Mouse (Mus musculus) midbrain, embryonic 16.5 days (tissue): ENCODE measurements around the gene Arfrp1. TPM values are rescaled to one million over a fixed set of nuclear protein-coding genes. Genes with fewer than 3 reads are reported as not detected.
A peak's percentile ranks its signal among the peaks of the same experiment; 100 is the strongest.

Source experiments
- ATAC-seq: fragments of 200-750 bp; cut with Nextera tagmentation; 2 replicates; pipeline ENCODE4 v1.8.0; 2017; ENCODE audit warnings: moderate TSS enrichment
- H3K27ac ChIP-seq: fragments of 300-500 bp; sonication (generic); 2 replicates; pipeline ENCODE4 v1.5.1; 2014; ENCODE audit warnings: mild to moderate bottlenecking, low read length, mixed read lengths
- H3K27me3 ChIP-seq: fragments of 300-500 bp; sonication (generic); 2 replicates; pipeline ENCODE4 v1.6.1; 2014; ENCODE audit warnings: low read depth, low read length, mixed read lengths; ENCODE audit not compliant: control insufficient read depth, insufficient read depth
- H3K36me3 ChIP-seq: fragments of 300-500 bp; sonication (generic); 2 replicates; pipeline ENCODE4 v1.6.1; 2014; ENCODE audit warnings: mild to moderate bottlenecking, low read length, moderate library complexity, mixed read lengths; ENCODE audit not compliant: control insufficient read depth, insufficient read depth
- H3K4me1 ChIP-seq: fragments of 300-500 bp; sonication (generic); 2 replicates; pipeline ENCODE4 v1.6.1; 2014; ENCODE audit warnings: mild to moderate bottlenecking, low read length, mixed read lengths; ENCODE audit not compliant: control insufficient read depth, insufficient read depth
- H3K4me2 ChIP-seq: fragments of 300-500 bp; sonication (generic); 2 replicates; pipeline ENCODE4 v1.6.1; 2014; ENCODE audit warnings: mild to moderate bottlenecking, low read length, mixed read lengths
- H3K4me3 ChIP-seq: fragments of 300-500 bp; sonication (generic); 2 replicates; pipeline ENCODE4 v1.5.1; 2014; ENCODE audit warnings: low read depth, mild to moderate bottlenecking, low read length, moderate library complexity, mixed read lengths
- H3K9ac ChIP-seq: fragments of 300-500 bp; sonication (generic); 2 replicates; pipeline ENCODE4 v1.6.1; 2014; ENCODE audit warnings: low read depth, low read length, mixed read lengths
- H3K9me3 ChIP-seq: fragments of 300-500 bp; sonication (generic); replicated peaks from 2 replicates; pipeline ENCODE4 v1.6.1; 2014; ENCODE audit warnings: mild to moderate bottlenecking, low read length, mixed read lengths; ENCODE audit not compliant: control insufficient read depth, poor library complexity, severe bottlenecking
- WGBS: fragments of 180-500 bp; shearing (Covaris S2); extraction: QIAGEN DNeasy Blood & Tissue Kit; methylation state at CpG from one replicate; pipeline ENCODE4 v1.1.7; 2014; 5-methylcytosine and 5-hydroxymethylcytosine counted together
- polyA plus RNA-seq: library from polyadenylated mRNA; unstranded; fragments of >200 nt; fragmentation: Nextera tagmentation; extraction: Ambion mirVana; gene quantifications from 2 replicates; pipeline ENCODE4 v1.2.1, GENCODE M21; 2015

Arfrp1 gene
- polyA plus RNA-seq, 1 experiment from 2014 or later: 84.7 TPM

- WGBS: 24% methylated on average over 4 of the region's 4 CpGs
- Histone ChIP-seq H3K9me3 (no peaks in the 10 kb centered on the region), H3K36me3 (peaks cover 8% of the 10 kb centered on the region; the same call in 1 of the 2 replicates)
Observed at GRCm38 (mm10) chr2:181392600-181393213, 27.5 kb upstream of the Arfrp1 start.

GRCm38 (mm10) chr2:181391541-181391940, 26.3 kb upstream of the Arfrp1 start:
- 74% methylated on average over 2 of the region's 2 CpGs for WGBS

More at GRCm38 (mm10) chr2:181392600-181393213, 27.5 kb upstream of the Arfrp1 start:
- no peak overlapping the region for H3K27ac ChIP-seq
- H3K4me3 ChIP-seq: no peak overlapping the region
- H3K9ac ChIP-seq: no peak overlapping the region
- no peaks in the 10 kb centered on the region for H3K27me3 ChIP-seq
- peak; percentile 85 for ATAC-seq
- H3K4me2 ChIP-seq: no peak overlapping the region
- no peaks in the 10 kb centered on the region for H3K4me1 ChIP-seq

GRCm38 (mm10) chr2:181391022-181391421, 25.8 kb upstream of the Arfrp1 start:
- H3K4me3 ChIP-seq: no peak overlapping the region
- H3K4me1 ChIP-seq: no peaks in the 10 kb centered on the region
- H3K27ac ChIP-seq: no peak overlapping the region
- no peak overlapping the region for H3K9ac ChIP-seq
- ATAC-seq: 0 out of 2 replicates have a peak, but pooled peaks have one; percentile 16
- H3K36me3 ChIP-seq: peaks cover 8% of the 10 kb centered on the region; the same call in 1 of the 2 replicates
- no peaks in the 10 kb centered on the region for H3K27me3 ChIP-seq
- no peak overlapping the region for H3K4me2 ChIP-seq
- 91% methylated on average over 15 of the region's 15 CpGs for WGBS
- H3K9me3 ChIP-seq: no peaks in the 10 kb centered on the region

More at GRCm38 (mm10) chr2:181391541-181391940, 26.3 kb upstream of the Arfrp1 start:
- H3K4me3 ChIP-seq: no peak overlapping the region
- no peaks in the 10 kb centered on the region for H3K4me1 ChIP-seq
- no peak overlapping the region for H3K4me2 ChIP-seq
- no peaks in the 10 kb centered on the region for H3K9me3 ChIP-seq
- no peaks in the 10 kb centered on the region for H3K27me3 ChIP-seq
- no peak for ATAC-seq
- H3K9ac ChIP-seq: no peak overlapping the region
- H3K36me3 ChIP-seq: peaks cover 8% of the 10 kb centered on the region; the same call in 1 of the 2 replicates
- H3K27ac ChIP-seq: no peak overlapping the region

- H3K4me3 ChIP-seq: no peak overlapping the region
- no peak overlapping the region for H3K9ac ChIP-seq
- H3K4me2 ChIP-seq: no peak overlapping the region
- WGBS: 76% methylated on average over 4 of the region's 4 CpGs
- H3K27ac ChIP-seq: no peak overlapping the region
- H3K4me1 ChIP-seq: no peaks in the 10 kb centered on the region
- H3K9me3 ChIP-seq: no peaks in the 10 kb centered on the region
- no peak for ATAC-seq
- H3K36me3 ChIP-seq: peaks cover 8% of the 10 kb centered on the region; the same call in 1 of the 2 replicates
- H3K27me3 ChIP-seq: no peaks in the 10 kb centered on the region
Observed at GRCm38 (mm10) chr2:181390136-181390870, 25.1 kb upstream of the Arfrp1 start.

GRCm38 (mm10) chr2:181386663-181387210, 21.5 kb upstream of the Arfrp1 start:
- H3K4me2 ChIP-seq: no peak overlapping the region
- H3K27me3 ChIP-seq: no peaks in the 10 kb centered on the region
- no peak overlapping the region for H3K4me3 ChIP-seq
- H3K36me3 ChIP-seq: peaks cover 24% of the 10 kb centered on the region
- H3K4me1 ChIP-seq: no peaks in the 10 kb centered on the region
- H3K27ac ChIP-seq: no peak overlapping the region
- 74% methylated on average over 4 of the region's 4 CpGs for WGBS
- H3K9me3 ChIP-seq: no peaks in the 10 kb centered on the region
- H3K9ac ChIP-seq: no peak overlapping the region
- no peak for ATAC-seq

GRCm38 (mm10) chr2:181385885-181386284, 20.7 kb upstream of the Arfrp1 start:
- Histone ChIP-seq H3K4me2 (no peak overlapping the region), H3K4me3 (no peak overlapping the region), H3K27ac (no peak overlapping the region), H3K36me3 (peaks cover 23% of the 10 kb centered on the region), H3K9ac (no peak overlapping the region), H3K4me1 (no peaks in the 10 kb centered on the region), H3K27me3 (no peaks in the 10 kb centered on the region), H3K9me3 (no peaks in the 10 kb centered on the region)
- 79% methylated on average over 3 of the region's 3 CpGs for WGBS
- ATAC-seq: no peak

GRCm38 (mm10) chr2:181384919-181385391, 19.8 kb upstream of the Arfrp1 start:
- Histone ChIP-seq H3K9ac (no peak overlapping the region), H3K36me3 (peaks cover 29% of the 10 kb centered on the region), H3K27ac (no peak overlapping the region), H3K4me2 (no peak overlapping the region), H3K9me3 (no peaks in the 10 kb centered on the region), H3K27me3 (no peaks in the 10 kb centered on the region), H3K4me1 (no peaks in the 10 kb centered on the region), H3K4me3 (no peak overlapping the region)
- peak; percentile 59 for ATAC-seq
- WGBS: 89% methylated on average over 4 of the region's 4 CpGs

- no peaks in the 10 kb centered on the region for H3K9me3 ChIP-seq
- no peak for ATAC-seq
- H3K9ac ChIP-seq: no peak overlapping the region
- no peaks in the 10 kb centered on the region for H3K4me1 ChIP-seq
- H3K36me3 ChIP-seq: peaks cover 34% of the 10 kb centered on the region
- no peak overlapping the region for H3K4me2 ChIP-seq
- no peaks in the 10 kb centered on the region for H3K27me3 ChIP-seq
- H3K4me3 ChIP-seq: no peak overlapping the region
- 92% methylated on average over 7 of the region's 7 CpGs for WGBS
- H3K27ac ChIP-seq: no peak overlapping the region
Observed at GRCm38 (mm10) chr2:181384463-181384862, 19.3 kb upstream of the Arfrp1 start.
